Mouse (Mus musculus): ENCODE measurements around the gene Vmn2r29. TPM values are rescaled to one million over a fixed set of nuclear protein-coding genes. Genes with fewer than 3 reads are reported as not detected.

Gene Vmn2r29
- 4.1 TPM for polyA plus RNA-seq (2014; fragmentation: Illumina TruSeq; extraction: RNeasy Lipid Tissue Mini Kit (QIAGEN cat#74804); ENCODE audit: low replicate concordance)

GRCm38 (mm10) chr7:7247228-7247627, at the start of gene Vmn2r29:
Vmn2r29 (minus strand) TSS chr7:7247328.

DNA sequence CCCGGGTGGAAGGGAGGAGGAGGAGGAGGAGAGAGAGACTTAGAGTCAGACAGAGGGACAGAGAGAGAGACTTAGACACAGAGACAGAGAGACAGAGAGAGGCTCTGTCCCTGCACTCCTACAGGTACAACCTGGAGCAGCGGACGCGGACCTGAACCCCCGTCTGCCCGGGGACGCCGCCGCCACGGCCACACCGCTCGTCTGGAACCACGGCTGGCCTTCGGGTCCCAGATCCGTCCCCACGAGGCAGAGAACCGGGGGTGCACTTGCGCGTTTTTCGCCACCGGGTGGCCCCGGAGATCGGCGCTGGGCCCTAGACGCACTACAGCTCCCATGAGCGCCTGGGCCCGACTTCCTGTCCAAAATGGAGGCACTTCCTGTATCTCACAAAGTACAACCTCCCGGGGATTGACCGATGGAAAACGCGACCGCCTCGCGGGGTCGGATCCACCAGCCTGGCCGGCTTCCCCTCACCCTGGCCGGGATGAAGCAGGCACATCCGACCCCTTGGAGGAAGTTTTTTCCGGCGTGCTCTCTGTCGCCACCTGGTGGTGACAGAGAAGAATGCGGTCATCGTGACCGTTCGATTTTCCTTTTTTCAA, 30.9 kb upstream of the Vmn2r29 start, which contains the start of gene Gm45844:
Gene Gm45844, minus strand, starts transcription at position 324 of the 602 bp plus-strand sequence.

DNA sequence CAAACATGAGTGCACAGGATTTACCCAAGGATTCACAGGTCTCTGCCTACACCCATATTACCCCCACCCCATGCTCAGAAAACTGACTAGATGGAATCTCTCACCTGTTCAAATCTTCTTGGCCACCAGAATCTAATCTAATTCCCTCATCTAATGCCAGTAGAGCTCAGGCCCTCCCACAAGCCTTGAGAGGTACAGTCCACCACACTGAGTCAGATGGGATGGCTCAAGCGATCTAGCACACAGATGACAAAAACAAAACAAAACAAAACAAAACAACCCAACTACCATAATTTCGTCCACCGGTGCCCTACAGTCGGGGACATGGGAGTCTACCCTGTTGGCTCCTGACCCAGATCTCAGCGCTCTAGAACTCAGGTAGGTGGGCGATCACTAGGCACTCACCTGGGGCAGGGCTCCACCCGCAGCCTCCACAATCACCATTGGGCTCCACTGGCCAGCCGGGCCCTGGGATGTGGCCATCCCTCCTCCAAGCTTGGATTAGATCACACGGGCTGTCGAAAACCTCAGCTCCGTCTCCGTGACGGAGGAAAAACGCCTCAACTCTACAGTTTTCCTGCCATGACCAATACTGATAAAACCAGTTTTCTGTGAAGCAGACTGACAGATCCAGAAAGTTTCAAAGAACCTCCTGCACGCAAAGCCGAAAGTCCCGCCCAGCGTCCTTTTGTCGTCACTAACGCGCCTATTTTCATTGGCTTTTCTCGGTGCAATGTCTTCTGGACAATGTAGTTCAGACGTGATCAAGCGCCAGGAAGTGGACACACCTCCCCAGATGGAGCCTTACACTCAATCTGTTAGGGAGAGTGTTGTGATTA, 37.6 kb downstream of the Vmn2r29 start, which contains the start of gene Zfp772:
Gene Zfp772, minus strand, starts transcription at position 686 of the 839 bp plus-strand sequence.

Other genes with a start within 250 kb of the Vmn2r29 start
- 6.6 TPM for gene Zfp954, start 125.8 kb downstream of the Vmn2r29 start, polyA plus RNA-seq (2014; fragmentation: Illumina TruSeq; extraction: RNeasy Lipid Tissue Mini Kit (QIAGEN cat#74804); ENCODE audit: low replicate concordance)
- 3.1 TPM for gene Zfp773, start 110.6 kb downstream of the Vmn2r29 start, polyA plus RNA-seq (2014; fragmentation: Illumina TruSeq; extraction: RNeasy Lipid Tissue Mini Kit (QIAGEN cat#74804); ENCODE audit: low replicate concordance)
- 4.8 TPM for gene Zfp418, start 76.0 kb downstream of the Vmn2r29 start, polyA plus RNA-seq (2014; fragmentation: Illumina TruSeq; extraction: RNeasy Lipid Tissue Mini Kit (QIAGEN cat#74804); ENCODE audit: low replicate concordance)
- gene Zfp772, start 37.3 kb downstream of the Vmn2r29 start, polyA plus RNA-seq (2014; fragmentation: Illumina TruSeq; extraction: RNeasy Lipid Tissue Mini Kit (QIAGEN cat#74804); ENCODE audit: low replicate concordance): 5.2 TPM
- 5.7 TPM for gene Gm45844, start 31.0 kb upstream of the Vmn2r29 start, polyA plus RNA-seq (2014; fragmentation: Illumina TruSeq; extraction: RNeasy Lipid Tissue Mini Kit (QIAGEN cat#74804); ENCODE audit: low replicate concordance)
- 80.4 TPM for gene Clcn4, start 53.5 kb upstream of the Vmn2r29 start, polyA plus RNA-seq (2014; fragmentation: Illumina TruSeq; extraction: RNeasy Lipid Tissue Mini Kit (QIAGEN cat#74804); ENCODE audit: low replicate concordance)
- not detected for gene Vmn2r30, start 90.3 kb upstream of the Vmn2r29 start, polyA plus RNA-seq (2014; fragmentation: Illumina TruSeq; extraction: RNeasy Lipid Tissue Mini Kit (QIAGEN cat#74804); ENCODE audit: low replicate concordance)
- not detected for gene Gm45783, start 127.2 kb upstream of the Vmn2r29 start, polyA plus RNA-seq (2014; fragmentation: Illumina TruSeq; extraction: RNeasy Lipid Tissue Mini Kit (QIAGEN cat#74804); ENCODE audit: low replicate concordance)
- gene Vmn2r31, start 152.4 kb upstream of the Vmn2r29 start, polyA plus RNA-seq (2014; fragmentation: Illumina TruSeq; extraction: RNeasy Lipid Tissue Mini Kit (QIAGEN cat#74804); ENCODE audit: low replicate concordance): not detected
- not detected for gene Vmn2r32, start 232.7 kb upstream of the Vmn2r29 start, polyA plus RNA-seq (2014; fragmentation: Illumina TruSeq; extraction: RNeasy Lipid Tissue Mini Kit (QIAGEN cat#74804); ENCODE audit: low replicate concordance)

All from small intestine, adult 10 weeks (tissue).